Mouse (Mus musculus): ENCODE results near the gene Lsamp. TPM values are rescaled to one million over a fixed set of nuclear protein-coding genes. Genes with fewer than 3 reads are reported as not detected.

The Lsamp gene
- polyA plus RNA-seq (2015; fragmentation: Nextera tagmentation; extraction: Ambion mirVana), result 9.4 and 10.0 TPM in 2 replicates

DNA sequence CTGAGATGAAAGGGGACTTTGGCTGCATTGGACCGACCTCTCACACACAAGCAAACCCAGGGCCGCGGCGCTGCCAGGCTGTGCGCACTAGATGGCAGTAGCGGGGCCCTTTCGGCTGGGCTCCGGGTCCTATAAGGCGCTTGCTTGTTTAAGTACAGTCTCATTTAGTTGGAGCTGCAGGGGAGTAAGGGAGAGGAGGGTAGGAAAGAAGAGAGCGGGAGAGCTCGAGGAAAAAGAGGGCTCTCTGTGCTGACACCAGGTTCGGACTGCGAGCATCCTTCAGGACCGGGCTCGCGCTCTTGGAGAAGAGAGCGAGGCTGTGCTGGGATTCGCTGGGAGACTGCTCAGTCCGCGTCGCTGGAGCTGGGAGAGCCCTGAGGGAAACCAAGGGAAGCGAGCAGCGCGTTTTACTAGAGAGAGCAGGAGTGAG is at the start of gene Lsamp:
TSS of gene Lsamp (plus strand) at position 157 of the 430 bp plus-strand sequence.
- H3K4me3 ChIP-seq, result peak within 1 kb of the TSS; percentile 44
- WGBS, result under 1% methylated on average over 24 of the region's 24 CpGs
- H3K9me3 ChIP-seq, result no peaks in the 10 kb centered on the region
- no peaks in the 10 kb centered on the region for H3K36me3 ChIP-seq
- peak; percentile 77 for ATAC-seq (ENCODE audit: insufficient number of reproducible peaks, low FRiP score, low TSS enrichment, low read depth)
- no peak within 1 kb of the TSS for H3K27ac ChIP-seq
- no peak within 1 kb of the TSS for H3K9ac ChIP-seq
- H3K4me1 ChIP-seq, result peaks cover 7% of the 10 kb centered on the region; the same call in 1 of the 2 replicates
- H3K4me2 ChIP-seq, result peak within 1 kb of the TSS; percentile 93
- no peaks in the 10 kb centered on the region for H3K27me3 ChIP-seq

DNA sequence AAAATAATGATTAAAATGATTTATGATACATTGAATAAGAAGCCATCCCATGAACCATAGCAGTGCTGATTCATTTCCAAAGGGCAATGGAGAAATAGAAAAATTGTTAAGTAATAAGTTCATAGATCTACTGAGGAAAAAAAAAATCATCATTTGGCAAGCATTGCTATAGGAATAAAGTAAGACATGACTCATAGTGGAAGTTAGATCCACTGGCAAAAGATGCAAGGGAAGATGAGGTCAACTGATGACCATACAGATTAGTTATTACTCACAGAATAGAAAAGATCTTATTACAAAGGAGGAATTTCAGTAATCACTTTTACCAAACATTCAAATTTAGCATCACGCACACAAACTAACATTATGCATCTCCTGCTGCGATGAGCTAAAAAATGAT is 26.5 kb upstream of the Lsamp start:
- no peak overlapping the region for H3K9ac ChIP-seq

DNA sequence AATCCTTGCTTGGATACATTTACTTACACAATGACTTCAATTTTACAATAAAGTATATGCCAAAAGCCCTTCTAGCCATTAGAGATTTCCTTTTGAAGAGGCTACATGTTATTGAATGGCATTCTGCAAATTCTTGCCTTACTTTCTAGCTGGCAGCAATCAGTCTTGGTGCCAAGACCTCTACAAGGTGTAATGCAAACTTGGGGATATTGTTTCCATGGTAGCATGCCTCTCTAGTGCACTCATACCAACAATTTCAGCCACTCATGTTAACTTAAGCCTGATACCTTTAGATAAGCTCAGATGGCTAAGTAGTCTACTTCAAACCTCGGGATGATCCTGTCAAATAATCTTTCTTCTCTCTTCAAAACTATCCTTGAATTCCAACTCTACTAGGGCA is 11.4 kb upstream of the Lsamp start:
- H3K27ac ChIP-seq, result no peak overlapping the region
- H3K36me3 ChIP-seq, result no peaks in the 10 kb centered on the region
- H3K9ac ChIP-seq, result no peak overlapping the region
- 77% methylated on average over 1 of the region's 1 CpGs for WGBS
- no peak for ATAC-seq (ENCODE audit: insufficient number of reproducible peaks, low FRiP score, low TSS enrichment, low read depth)
- no peak overlapping the region for H3K4me3 ChIP-seq
- H3K4me1 ChIP-seq, result no peaks in the 10 kb centered on the region
- no peak overlapping the region for H3K4me2 ChIP-seq
- H3K9me3 ChIP-seq, result no peaks in the 10 kb centered on the region
- H3K27me3 ChIP-seq, result no peaks in the 10 kb centered on the region

More for the DNA sequence above, 26.5 kb upstream of the Lsamp start:
- Histone ChIP-seq H3K4me1 (no peaks in the 10 kb centered on the region), H3K36me3 (no peaks in the 10 kb centered on the region), H3K4me3 (no peak overlapping the region), H3K4me2 (no peak overlapping the region), H3K27me3 (no peaks in the 10 kb centered on the region), H3K9me3 (no peaks in the 10 kb centered on the region), H3K27ac (no peak overlapping the region)
- 96% methylated on average over 2 of the region's 2 CpGs for WGBS
- ATAC-seq (ENCODE audit: insufficient number of reproducible peaks, low FRiP score, low TSS enrichment, low read depth), result no peak

DNA sequence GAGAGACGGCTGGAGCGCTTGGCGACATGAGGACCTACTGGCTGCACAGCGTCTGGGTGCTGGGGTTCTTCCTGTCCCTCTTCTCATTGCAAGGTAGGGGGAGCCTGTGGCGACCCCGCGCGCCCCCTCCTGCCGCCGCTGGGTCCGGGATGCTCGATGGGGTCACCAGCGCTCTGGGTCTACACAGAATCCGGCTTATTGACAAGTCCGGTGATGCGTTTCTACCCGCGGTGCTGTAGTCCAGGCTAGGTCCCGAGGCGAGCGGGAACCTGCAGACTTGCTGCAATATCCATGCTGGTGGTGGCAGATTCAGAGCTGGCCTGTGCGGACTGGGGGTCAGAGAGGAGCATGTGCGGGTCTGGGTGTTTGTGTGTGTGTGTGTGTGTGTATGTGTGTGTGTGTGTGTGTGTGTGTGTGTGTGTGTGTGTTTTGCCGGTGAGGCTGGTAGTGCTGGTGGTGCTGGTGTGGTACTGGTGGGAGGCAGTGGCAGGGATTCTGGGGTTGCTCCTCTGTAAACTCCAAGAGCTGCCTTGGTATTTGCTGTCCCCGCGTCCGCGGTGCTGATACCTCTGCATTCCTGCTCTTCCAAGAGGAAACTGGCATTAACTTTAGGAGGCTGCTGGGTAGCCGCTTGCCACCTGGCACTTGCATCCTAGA is 602 bp downstream of the Lsamp start:
- Histone ChIP-seq H3K9me3 (no peaks in the 10 kb centered on the region), H3K4me3 (peak overlapping the region; percentile 44), H3K4me1 (peaks cover 7% of the 10 kb centered on the region; the same call in 1 of the 2 replicates), H3K27ac (no peak overlapping the region), H3K36me3 (no peaks in the 10 kb centered on the region), H3K4me2 (peak overlapping the region; percentile 93), H3K9ac (no peak overlapping the region), H3K27me3 (no peaks in the 10 kb centered on the region)
- peak; percentile 44; the same call in 1 of the 2 replicates for ATAC-seq (ENCODE audit: insufficient number of reproducible peaks, low FRiP score, low TSS enrichment, low read depth)
- 2% methylated on average over 29 of the region's 29 CpGs for WGBS

DNA sequence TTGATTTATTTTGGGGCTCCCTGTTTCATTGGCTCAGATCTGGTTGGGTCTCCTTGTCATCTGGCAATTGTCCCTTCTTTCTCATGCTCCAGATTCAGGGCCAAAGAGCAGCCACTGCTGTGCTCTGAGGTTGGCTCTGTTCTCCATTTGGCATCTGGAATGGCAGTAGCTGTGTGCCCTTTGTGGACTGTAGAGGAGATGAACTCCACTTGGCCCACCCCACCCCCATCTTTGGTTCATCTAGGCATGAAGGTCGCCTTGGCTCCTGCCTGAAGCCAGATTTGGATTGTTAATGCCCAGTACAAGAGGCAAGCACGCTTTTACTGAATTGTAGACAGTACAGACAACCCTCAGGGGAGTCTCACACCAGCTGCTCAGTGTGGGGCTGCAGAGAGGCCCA is 4.3 kb downstream of the Lsamp start:
- Histone ChIP-seq H3K9ac (no peak overlapping the region), H3K27ac (no peak overlapping the region), H3K27me3 (no peaks in the 10 kb centered on the region), H3K4me1 (peaks cover 7% of the 10 kb centered on the region; the same call in 1 of the 2 replicates), H3K4me3 (no peak overlapping the region), H3K4me2 (no peak overlapping the region), H3K9me3 (no peaks in the 10 kb centered on the region), H3K36me3 (no peaks in the 10 kb centered on the region)
- no peak for ATAC-seq (ENCODE audit: insufficient number of reproducible peaks, low FRiP score, low TSS enrichment, low read depth)
- WGBS, result 46% methylated on average over 2 of the region's 2 CpGs

DNA sequence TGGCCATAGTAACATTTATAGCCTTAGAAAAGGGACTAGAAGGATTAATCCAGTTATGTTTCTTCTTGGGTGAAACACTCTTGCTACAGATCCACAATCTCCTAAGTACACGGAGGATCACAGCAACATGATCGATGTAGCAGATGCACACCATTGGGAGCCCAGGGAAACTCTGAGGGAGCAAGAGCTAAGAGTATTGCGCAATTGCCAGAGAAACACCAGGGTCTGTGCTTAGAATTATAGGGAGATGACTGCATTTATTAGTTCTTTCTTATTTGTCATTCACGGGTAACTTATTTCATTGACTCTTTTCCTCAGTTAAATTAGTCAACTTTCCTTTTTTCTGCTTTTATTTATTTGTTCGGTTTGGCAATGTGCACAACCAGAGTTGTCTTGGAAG is 10.7 kb downstream of the Lsamp start:
- WGBS, result 84% methylated on average over 5 of the region's 5 CpGs
- no peaks in the 10 kb centered on the region for H3K9me3 ChIP-seq
- no peaks in the 10 kb centered on the region for H3K4me1 ChIP-seq
- no peak overlapping the region for H3K9ac ChIP-seq
- no peak overlapping the region for H3K27ac ChIP-seq
- ATAC-seq (ENCODE audit: insufficient number of reproducible peaks, low FRiP score, low TSS enrichment, low read depth), result no peak
- no peak overlapping the region for H3K4me2 ChIP-seq
- H3K36me3 ChIP-seq, result no peaks in the 10 kb centered on the region
- no peaks in the 10 kb centered on the region for H3K27me3 ChIP-seq
- H3K4me3 ChIP-seq, result no peak overlapping the region

DNA sequence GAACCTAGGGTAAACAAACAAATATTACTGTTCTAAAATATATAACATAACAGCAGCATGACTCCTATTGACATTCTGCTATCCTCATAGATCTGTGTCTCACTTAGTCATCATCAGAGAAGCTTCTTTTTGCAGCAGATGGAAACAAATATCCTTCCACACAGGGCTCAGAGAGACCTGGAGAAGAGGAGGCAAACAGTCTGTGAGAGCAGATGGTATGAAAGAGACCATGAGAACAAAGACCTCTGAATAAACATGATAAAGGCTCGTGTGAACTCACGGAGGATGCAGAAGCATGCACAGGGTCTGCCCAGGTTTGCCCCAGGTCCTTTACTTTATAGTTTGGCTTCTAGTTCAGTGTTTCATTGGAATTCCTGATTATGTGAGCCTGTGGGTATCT is 24.6 kb downstream of the Lsamp start:
- ATAC-seq (ENCODE audit: insufficient number of reproducible peaks, low FRiP score, low TSS enrichment, low read depth), result no peak
- H3K36me3 ChIP-seq, result no peaks in the 10 kb centered on the region
- no peak overlapping the region for H3K27ac ChIP-seq
- no peaks in the 10 kb centered on the region for H3K27me3 ChIP-seq
- no peak overlapping the region for H3K9ac ChIP-seq
- H3K4me2 ChIP-seq, result no peak overlapping the region
- H3K4me3 ChIP-seq, result no peak overlapping the region
- H3K4me1 ChIP-seq, result no peaks in the 10 kb centered on the region
- WGBS, result 60% methylated on average over 2 of the region's 2 CpGs
- no peaks in the 10 kb centered on the region for H3K9me3 ChIP-seq

DNA sequence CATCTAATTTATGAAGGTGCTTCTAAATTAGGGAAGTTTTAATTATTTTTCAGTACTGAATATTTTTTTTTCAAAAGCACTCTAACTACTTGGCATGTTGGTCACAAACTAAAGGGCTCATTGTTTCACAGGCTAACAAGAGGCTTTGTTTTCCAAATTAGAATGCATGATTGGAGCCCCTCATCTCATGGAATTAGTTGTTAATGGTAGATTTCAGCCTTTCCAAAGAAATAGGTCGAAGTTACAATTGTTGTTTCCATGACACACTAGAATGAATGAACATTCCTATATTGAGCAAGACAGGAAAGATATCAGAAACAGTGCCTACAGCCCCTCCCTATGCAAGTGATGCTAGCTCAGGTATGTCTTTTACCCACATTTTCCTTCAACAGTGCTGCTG is 26.9 kb downstream of the Lsamp start:
- WGBS, result 58% methylated on average over 1 of the region's 1 CpGs
- Histone ChIP-seq H3K4me1 (no peaks in the 10 kb centered on the region), H3K27ac (no peak overlapping the region), H3K9ac (no peak overlapping the region), H3K4me2 (no peak overlapping the region), H3K27me3 (no peaks in the 10 kb centered on the region), H3K4me3 (no peak overlapping the region), H3K9me3 (no peaks in the 10 kb centered on the region), H3K36me3 (no peaks in the 10 kb centered on the region)
- ATAC-seq (ENCODE audit: insufficient number of reproducible peaks, low FRiP score, low TSS enrichment, low read depth), result no peak

DNA sequence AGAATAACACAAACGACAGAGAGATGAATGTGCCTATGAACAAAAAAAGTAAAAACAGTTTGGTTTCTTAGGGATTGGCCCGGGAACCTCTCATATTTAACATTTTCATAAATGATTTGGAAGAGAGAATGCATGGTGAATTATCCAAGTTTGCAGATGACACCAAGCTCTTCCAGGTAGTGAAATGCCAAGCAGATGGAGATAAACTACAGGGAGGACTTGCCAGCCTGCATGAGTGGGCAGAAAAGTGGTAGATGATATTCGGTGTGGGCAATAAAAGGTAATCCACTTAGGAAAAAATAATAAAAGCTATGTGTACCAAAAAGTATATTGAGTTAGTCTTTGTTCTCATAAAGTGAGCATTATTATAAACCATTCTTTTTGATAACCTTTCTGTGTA is 38.5 kb downstream of the Lsamp start:
- H3K9ac ChIP-seq, result no peak overlapping the region
- no peak overlapping the region for H3K4me3 ChIP-seq
- H3K27ac ChIP-seq, result no peak overlapping the region
- no peak for ATAC-seq (ENCODE audit: insufficient number of reproducible peaks, low FRiP score, low TSS enrichment, low read depth)
- H3K36me3 ChIP-seq, result no peaks in the 10 kb centered on the region
- no peaks in the 10 kb centered on the region for H3K9me3 ChIP-seq
- H3K27me3 ChIP-seq, result no peaks in the 10 kb centered on the region
- no peaks in the 10 kb centered on the region for H3K4me1 ChIP-seq
- WGBS, result 85% methylated on average over 3 of the region's 3 CpGs
- no peak overlapping the region for H3K4me2 ChIP-seq

DNA sequence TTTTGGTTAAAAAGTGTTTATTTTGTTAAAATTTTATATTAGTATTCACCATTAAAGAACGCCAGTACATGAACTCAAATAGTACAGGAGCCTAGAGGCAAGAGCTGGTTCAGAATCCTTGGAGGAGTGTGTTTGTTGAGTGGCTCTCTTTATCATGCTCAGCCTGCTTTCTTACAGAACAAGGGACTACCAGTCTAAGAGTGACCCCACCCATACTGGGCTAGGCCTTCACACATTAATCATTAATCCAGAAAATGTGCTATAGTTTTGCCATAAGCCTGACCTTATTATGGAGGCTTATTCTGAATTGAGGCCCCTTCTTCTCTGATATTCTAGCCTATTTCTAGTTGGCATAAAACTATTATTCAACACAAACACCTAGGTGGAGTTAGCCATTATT is 52.6 kb downstream of the Lsamp start:
- H3K9ac ChIP-seq, result no peak overlapping the region
- no peak overlapping the region for H3K4me2 ChIP-seq
- no peaks in the 10 kb centered on the region for H3K36me3 ChIP-seq
- H3K4me3 ChIP-seq, result no peak overlapping the region
- H3K27me3 ChIP-seq, result no peaks in the 10 kb centered on the region
- no peaks in the 10 kb centered on the region for H3K4me1 ChIP-seq
- 92% methylated on average over 1 of the region's 1 CpGs for WGBS
- ATAC-seq (ENCODE audit: insufficient number of reproducible peaks, low FRiP score, low TSS enrichment, low read depth), result no peak
- no peak overlapping the region for H3K27ac ChIP-seq
- no peaks in the 10 kb centered on the region for H3K9me3 ChIP-seq

DNA sequence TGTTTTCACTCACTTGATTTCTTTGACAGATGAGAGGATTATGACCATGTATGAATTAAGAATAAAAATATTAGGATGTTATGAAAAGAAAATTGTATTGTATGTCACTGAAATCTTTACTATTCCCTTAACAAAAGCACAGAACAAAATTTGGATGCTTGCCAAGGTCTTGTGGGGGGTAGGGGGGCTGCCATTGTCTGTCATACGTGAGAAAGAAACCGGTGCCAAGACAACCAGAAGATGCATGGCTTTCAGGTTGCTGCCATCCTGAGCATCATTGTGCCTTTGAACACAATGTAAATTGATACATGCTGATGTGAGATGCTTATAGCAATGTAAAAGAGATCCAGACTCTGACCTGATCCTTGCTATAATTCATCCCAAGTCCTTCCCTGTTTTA is 75.4 kb downstream of the Lsamp start:
- H3K27ac ChIP-seq, result no peak overlapping the region
- H3K9ac ChIP-seq, result no peak overlapping the region
- no peak overlapping the region for H3K4me2 ChIP-seq
- H3K4me3 ChIP-seq, result no peak overlapping the region
- no peaks in the 10 kb centered on the region for H3K4me1 ChIP-seq
- H3K9me3 ChIP-seq, result no peaks in the 10 kb centered on the region
- WGBS, result 57% methylated on average over 2 of the region's 2 CpGs
- H3K36me3 ChIP-seq, result no peaks in the 10 kb centered on the region
- no peak for ATAC-seq (ENCODE audit: insufficient number of reproducible peaks, low FRiP score, low TSS enrichment, low read depth)
- no peaks in the 10 kb centered on the region for H3K27me3 ChIP-seq

DNA sequence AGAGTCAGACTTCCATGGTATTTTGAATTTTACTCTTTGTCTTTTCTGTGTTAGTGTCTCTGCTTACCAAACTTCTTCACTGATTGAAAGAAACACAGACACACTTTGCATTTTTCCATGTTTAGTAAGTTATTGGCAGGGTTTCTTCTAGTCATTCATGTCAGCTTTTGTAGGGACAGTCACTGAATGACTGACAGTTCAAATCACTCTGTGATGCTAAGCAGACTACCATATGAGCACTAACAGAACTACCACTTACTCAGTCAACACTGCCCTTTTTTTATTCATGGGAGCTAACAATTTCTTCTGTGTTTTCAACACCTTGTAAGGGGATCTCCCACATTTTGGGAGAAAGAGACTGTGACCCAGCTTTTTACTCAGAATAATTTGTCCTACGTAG is 75.8 kb downstream of the Lsamp start:
- H3K4me2 ChIP-seq, result no peak overlapping the region
- no peak for ATAC-seq (ENCODE audit: insufficient number of reproducible peaks, low FRiP score, low TSS enrichment, low read depth)
- H3K9me3 ChIP-seq, result no peaks in the 10 kb centered on the region
- H3K9ac ChIP-seq, result no peak overlapping the region
- H3K27me3 ChIP-seq, result no peaks in the 10 kb centered on the region
- no peaks in the 10 kb centered on the region for H3K4me1 ChIP-seq
- WGBS, result 63% methylated on average over 1 of the region's 1 CpGs
- H3K36me3 ChIP-seq, result no peaks in the 10 kb centered on the region
- no peak overlapping the region for H3K4me3 ChIP-seq
- no peak overlapping the region for H3K27ac ChIP-seq

DNA sequence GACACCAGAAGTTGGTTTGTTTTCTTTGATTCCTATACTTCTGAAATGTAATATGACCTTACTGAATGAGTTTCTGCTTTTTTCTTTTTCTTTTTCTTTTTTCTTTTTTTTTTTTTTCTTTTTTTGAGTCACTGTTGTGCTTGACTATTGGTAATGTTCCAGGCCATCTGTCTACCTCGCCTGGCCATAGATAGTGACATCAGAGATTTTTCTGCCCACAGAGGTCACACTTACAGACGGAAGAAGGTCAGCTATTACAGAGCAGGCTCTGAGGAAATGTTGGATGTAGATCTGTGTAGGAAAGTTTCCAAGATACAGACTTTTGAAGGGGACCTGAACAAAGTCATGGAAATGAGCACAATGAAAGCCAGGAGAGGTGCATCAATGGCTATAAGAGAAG is 76.3 kb downstream of the Lsamp start:
- Histone ChIP-seq H3K36me3 (no peaks in the 10 kb centered on the region), H3K27me3 (no peaks in the 10 kb centered on the region), H3K9ac (no peak overlapping the region), H3K4me1 (no peaks in the 10 kb centered on the region), H3K4me3 (no peak overlapping the region), H3K4me2 (no peak overlapping the region), H3K27ac (no peak overlapping the region), H3K9me3 (no peaks in the 10 kb centered on the region)
- no peak for ATAC-seq (ENCODE audit: insufficient number of reproducible peaks, low FRiP score, low TSS enrichment, low read depth)
- WGBS, result 60% methylated on average over 2 of the region's 2 CpGs

Data from limb, embryonic 15.5 days (tissue).